Mouse (Mus musculus): ENCODE results near the gene Mrps10.

DNA sequence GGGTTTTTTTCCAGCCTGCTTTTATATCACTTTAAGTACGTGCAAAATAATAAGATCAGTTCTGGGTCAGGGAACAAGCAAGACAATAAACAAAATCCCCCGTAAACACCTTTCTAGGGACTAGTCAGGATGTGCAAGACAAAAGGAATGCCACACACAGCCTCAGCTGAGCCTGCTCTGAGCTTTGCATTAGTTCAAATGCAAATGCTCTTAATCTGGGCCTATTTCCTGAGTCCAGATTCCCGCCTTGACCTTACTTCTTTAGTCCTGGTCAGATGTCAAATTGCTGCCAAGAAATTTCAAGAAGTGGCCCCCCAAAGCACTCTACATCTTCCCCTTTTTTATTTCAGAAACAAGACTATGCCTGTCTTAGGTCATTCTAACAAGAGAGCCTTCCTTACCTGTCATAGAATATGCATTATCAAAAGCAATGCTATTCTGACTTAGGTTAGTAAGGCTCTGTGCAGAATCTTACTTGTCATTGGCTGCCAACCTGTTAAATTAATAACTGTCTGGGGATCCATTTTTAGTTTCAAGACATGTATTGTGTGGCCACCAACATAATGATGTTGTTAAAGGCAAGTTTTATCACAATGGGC, 18.9 kb upstream of the Mrps10 start:
- TF ChIP-seq CTCF (IDR thresholded peaks at IDR 0.05; ENCODE audit: low read depth) (no peak), EP300 (optimal IDR thresholded peaks at IDR 0.05) (no peak)

All from stomach, postnatal 0 days (tissue).